Mouse (Mus musculus) common myeloid progenitor, adult 5-6 weeks (primary cell): ENCODE results near the gene Rasgef1a. TPM values are rescaled to one million over a fixed set of nuclear protein-coding genes. Genes with fewer than 3 reads are reported as not detected.

ENCODE experiments used
- ATAC-seq: replicated peaks from 2 replicates; pipeline ENCODE4 v1.8.0; 2016; ENCODE audit warnings: low read depth, mild to moderate bottlenecking, moderate TSS enrichment, inconsistent platforms; ENCODE audit not compliant: poor library complexity, severe bottlenecking
- total RNA-seq: library from RNA; stranded (forward); fragments of 200-1000, 187-1606 nt; gene quantifications from 2 replicates; pipeline ENCODE4 v1.2.3, GENCODE M21; 2017

Rasgef1a gene
- not detected in 2 replicates for total RNA-seq

DNA sequence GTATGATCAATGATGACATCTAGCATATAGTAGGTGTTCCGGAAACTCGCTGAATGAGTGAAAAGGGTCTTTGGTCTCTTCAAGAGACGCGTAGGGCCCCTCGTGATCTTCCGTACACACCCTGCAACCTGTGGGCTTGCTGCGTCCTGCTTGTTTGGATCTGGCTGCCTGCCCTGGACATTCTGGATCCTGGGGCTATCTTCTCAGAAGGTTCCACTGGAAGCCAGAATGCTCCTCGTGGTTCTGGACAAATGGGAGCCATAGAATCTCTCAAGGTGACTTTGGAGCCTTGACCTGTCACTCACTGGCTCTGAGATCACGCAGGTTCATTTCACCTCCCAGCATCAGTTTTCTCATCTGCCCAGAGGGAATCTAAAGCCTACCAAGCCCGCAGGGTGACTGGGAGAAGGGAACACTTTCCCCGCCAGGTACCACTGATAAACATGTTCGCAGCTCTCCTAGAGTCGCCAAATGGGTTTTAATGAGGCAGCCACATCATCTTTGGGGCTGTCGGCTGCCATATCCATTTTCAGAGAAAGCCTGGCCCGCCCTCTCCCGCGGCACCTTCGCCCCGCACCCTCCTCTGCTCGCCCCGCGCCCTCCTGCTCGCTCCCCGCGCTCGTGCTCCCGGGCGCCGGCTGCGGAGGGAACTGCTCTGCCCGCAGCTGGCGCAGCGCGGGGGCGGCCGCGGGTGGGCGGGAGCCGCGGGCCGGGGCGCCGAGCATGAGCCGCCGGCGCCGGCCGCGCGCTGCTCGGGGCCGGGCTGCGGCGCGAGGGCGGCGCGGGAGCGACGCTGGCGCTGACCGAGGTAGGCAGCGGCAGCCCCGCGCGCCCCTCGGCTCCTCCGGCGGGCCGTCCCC lies at the start of gene Rasgef1a:
TSS of gene Rasgef1a (plus strand) at position 683 of the 860 bp plus-strand sequence.
- no peak for ATAC-seq

DNA sequence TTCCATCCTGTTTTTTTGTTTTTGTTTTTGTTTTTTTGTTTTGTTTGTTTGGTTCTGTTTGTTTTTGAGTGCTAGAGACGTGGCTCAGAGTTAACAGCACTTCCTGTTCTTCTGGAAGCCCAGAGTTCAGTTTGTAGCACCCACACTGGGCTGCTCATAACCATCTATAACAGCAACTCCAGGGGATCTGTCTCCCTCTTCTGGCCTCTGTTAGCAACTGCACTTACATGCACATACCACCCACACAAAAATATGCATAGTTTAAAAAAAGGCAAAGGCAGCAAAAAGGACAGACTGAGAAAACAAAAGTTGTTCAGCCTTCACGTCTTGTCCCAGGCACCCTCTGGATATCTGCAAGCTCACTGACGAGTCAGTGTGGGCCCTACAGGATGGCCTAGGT lies 48.0 kb upstream of the Rasgef1a start:
- no peak for ATAC-seq

DNA sequence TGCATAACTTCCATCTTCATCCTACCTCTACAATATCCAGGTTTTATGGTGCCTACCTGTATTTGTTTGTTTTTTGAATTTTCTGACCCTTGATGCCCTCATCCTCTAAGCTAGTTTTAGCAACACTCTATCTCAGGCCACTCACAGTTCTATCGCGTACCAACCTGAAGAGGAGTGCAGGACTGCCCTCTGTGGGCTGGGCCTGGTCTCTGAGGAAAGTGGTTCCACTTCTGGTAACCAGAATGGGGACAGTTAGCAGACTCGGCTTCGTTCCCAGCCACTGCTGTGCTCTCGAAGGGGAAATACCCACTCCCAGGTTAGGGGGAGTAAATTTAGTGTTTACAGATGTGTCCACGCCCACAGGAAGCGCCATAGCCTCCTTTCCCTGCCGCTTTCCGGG lies 44.5 kb upstream of the Rasgef1a start:
- peak; percentile 90 for ATAC-seq

DNA sequence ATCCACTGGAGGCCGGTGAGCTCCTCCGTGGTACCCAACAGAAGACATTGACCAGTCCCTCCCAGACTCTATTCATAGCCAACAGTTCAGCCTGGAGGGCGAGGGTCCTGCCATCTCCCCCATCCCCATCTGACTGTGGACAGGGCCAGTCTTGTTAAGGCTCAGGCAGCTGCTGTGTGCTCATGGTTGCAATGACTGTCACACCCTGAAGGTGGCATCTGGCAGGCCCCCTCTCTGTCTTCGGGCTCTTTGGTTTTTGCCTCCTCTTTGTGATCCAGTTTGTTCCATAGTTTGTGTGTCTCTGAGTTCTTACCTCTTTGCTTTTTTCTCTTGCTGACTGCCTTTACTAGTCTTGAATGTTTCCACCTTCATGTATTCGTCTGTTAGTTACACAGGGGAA lies 24.1 kb upstream of the Rasgef1a start:
- ATAC-seq: no peak; the same call in 1 of the 2 replicates

DNA sequence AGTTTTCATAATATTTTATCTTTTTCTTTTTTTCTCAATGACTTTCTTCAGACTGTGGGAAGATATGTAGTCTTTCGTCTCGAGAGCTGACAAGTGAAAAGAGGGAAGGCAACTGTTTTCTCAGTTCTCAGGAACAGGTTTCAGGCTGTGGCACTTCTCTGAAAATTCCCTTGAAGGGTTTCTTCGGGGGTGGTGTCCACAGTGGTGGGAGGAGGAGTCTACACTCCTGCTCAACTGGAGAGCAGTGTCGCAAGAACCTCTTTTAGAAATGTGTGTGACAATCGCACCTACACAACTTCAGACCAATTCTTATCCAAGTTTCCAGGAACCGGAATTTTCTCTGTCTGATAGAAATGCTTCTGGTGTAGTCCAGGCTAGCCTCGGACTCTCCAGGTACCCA lies 22.0 kb upstream of the Rasgef1a start:
- ATAC-seq: no peak

DNA sequence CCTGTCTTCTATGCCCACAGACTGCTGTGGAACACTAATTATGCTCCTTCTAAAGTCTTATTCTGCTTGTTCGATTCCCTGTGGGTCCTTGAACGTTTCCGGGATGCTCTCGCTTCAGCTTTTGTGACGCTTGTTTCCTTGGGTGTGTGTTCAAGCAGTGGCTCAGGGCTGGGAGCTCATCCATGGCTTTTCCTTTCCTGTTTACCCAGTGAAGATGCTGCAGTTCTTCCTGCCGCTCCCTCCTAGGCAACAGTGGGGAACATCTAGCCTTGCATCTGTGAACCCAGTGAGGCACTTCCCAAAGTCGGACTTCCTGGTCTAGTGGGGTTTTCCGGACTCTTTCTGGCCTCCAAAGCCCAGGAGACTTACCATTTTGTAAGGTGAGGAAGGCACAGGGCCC lies 20.6 kb upstream of the Rasgef1a start:
- no peak for ATAC-seq

DNA sequence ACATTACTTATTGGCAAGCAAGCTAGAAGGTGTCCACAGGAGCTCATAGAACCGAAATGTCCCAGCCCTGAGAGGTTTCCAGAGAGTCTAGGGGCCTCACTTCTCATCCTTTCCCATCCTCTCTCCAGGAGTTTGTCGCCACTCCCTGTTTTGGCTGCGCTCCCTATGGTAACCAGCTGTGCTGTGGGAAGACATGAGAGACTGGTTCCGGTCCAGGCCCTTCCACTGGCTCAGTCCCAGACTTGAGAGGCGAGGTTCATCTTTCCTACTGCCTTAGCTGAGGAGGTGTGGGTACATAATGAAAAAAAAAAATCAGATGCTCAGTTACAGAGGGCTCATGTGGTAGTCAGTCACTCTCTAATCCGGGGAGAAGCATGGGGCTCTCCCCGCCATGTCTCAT lies 19.9 kb upstream of the Rasgef1a start:
- ATAC-seq: no peak

DNA sequence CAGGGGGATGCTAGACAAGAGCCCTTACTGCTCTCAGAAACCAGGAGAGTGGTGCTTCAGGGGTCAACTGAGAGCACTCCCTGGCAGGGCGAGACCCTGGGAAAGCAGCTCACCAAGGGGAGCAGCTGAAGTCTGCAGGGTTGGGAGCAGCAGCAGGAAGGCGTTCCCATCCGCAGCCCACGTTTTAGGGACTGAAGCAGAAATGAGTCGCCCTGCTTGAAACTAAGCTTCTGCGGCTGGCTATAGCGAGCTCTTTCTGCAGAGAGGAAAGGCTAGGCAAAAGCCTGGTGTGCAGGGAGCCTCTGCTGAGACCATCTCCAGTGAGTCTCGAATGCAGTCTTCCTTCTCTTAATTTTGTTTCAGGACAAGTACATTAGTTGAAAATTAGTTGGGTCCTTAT lies 19.3 kb upstream of the Rasgef1a start:
- ATAC-seq: no peak

DNA sequence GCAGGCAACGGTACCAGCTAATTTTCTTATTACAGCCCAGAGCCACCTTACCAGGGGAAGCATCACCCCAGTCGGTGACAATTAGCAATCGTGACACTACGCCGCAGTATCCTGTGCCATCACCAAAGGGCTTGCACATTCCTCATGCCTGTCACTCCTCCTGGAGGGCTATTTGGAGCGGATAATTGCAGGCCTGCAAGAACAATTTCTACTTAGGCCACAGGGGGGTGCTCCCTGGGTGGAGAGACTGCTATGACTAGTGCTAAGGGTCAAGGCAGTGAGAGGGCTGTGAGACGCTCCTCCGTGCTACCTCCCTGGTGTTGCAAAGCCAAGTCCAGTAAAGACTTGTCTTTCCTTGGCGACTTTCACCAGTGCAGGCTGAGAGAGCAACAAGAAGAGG lies 16.1 kb upstream of the Rasgef1a start:
- no peak for ATAC-seq

DNA sequence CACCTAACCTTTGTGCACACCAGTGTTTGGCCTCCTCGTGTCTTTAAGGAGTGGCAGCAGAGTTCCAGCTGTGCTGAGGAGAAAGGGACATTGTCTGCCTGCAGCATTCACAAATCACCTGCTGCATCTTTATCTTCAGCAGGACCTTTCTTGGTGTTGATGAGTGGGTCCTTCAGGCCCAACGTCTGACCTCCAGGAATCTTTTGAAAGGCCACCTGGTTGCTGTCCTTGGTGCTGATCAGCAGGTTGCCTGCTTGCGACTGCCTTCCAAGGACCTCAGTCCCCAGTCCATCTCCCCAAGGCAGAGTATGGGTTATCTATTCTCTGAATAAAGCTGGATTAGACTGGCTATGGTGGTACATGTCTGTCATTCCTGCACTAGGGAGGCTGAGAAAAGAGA lies 10.0 kb upstream of the Rasgef1a start:
- ATAC-seq: no peak

DNA sequence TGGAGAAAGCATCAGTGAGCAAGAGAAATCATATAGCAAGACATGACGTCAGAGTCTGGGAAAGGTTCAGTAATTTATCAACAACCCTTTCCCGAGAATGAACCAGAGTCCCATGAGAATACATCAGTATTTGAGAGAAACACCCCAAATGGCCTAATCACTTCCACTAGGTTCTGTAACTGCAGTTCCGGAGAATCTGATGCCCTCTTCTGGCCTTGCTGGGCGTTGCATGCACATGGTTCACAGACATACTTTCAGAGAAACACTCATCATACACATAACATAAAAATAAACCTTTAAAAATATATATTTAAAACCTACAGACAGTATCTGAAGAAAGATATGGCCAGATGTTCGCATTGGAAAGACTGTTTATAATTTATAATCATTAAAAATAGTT lies 3.9 kb upstream of the Rasgef1a start:
- ATAC-seq: 0 out of 2 replicates have a peak, but pooled peaks have one; percentile 47

DNA sequence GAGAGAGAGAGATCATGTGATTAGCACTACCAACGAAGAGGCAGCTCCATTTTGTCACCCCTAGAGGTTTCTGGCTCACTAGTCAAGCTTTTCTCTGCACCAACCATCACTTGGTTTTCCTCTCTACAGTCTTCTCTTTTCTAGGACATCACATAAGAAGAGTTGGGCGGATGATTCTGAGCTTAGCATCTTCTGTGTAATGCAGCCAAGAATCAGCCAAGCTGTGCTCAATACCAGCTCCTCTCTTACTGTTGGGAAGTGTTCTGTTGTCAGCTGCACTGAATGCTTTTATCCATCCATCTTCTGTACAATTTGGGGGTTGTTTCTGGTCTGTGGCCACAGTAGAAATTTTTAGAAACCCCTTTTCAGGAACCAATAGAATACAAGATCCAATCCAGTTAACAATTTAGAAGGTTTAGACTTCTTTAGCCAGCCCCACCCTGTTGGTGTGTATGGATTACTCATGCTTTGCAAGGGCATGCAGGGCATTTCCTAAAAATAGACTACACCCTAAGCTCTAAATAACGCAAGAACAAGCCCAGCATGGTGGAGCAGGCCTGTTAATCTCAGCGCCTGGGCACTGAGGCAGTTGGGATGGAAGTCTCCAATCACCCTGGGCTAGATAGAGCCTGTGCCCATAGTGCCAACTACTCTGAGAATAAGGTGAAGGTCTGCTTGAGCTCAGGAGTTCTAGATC lies 3.2 kb upstream of the Rasgef1a start:
- no peak for ATAC-seq

DNA sequence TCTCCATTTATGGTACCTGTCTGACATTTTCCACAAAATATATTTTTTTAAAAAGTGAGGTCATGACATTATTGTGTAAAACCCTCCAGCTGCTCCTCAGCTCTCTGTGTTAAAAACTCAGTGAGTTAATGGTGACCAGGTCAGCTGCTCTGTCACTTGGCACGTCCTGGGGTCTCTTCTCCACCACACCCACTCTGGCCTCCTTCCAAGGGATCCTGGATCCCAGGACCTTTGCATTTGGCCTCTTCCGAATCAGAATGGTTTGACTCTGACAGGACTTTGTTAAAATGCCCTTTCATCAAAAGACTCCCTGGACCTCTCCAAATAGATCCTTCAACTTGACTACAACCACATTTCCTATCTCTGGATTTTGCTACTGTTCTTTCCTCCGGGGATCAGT lies 982 bp upstream of the Rasgef1a start:
- no peak for ATAC-seq

DNA sequence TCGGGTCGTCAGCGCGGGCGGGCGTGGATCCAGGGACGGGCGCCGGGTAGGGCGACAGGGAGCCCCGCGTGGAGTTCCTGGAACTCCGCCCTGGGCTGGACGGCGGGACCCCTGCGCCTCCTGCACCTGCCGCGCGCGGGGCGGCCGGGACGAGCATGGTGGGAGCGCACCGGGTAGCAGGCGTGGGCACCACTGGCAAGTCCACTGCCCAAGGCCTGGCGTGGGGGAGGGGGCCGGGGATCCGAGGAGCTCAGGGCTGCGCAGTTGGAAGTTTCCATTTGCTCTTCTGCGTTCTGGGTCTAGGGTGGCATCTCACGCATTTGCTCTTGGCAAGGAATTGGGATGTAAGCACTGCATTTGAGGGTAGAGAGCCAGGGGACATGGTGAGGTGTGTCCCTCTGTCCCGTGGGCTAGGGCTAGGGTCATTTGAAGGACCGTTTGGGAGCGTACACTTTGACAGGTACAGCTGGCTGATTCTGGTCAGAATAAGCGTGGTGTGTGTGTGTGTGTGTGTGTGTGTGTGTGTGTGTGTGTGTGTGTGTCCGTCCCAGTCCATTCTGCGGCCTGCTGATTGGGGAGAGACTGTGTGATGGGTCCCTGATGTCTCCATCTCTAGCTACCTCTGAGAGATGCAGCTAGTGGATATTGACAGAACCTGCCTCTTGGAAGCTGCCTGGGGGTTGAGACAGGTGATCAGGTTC lies 528 bp downstream of the Rasgef1a start:
- no peak for ATAC-seq

DNA sequence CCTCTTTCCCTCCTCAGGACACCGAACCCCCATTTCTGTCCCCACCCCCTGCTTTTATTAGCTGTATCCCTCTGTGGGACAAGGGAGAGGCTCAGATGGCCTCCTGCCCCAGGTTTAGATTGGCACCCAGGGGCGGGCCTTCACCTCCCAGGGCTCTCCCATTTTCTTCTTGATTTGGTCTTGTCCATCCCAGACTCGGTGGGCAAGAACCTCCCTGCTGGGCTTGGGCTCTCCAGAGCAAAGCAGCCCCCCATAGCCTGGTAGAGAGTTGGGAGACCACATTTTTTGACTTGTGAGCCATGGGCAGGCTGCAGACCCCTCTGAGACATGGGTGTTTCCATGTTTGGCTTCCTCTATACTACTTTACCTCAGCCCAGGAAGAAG lies 1.1 kb downstream of the Rasgef1a start:
- no peak for ATAC-seq

DNA sequence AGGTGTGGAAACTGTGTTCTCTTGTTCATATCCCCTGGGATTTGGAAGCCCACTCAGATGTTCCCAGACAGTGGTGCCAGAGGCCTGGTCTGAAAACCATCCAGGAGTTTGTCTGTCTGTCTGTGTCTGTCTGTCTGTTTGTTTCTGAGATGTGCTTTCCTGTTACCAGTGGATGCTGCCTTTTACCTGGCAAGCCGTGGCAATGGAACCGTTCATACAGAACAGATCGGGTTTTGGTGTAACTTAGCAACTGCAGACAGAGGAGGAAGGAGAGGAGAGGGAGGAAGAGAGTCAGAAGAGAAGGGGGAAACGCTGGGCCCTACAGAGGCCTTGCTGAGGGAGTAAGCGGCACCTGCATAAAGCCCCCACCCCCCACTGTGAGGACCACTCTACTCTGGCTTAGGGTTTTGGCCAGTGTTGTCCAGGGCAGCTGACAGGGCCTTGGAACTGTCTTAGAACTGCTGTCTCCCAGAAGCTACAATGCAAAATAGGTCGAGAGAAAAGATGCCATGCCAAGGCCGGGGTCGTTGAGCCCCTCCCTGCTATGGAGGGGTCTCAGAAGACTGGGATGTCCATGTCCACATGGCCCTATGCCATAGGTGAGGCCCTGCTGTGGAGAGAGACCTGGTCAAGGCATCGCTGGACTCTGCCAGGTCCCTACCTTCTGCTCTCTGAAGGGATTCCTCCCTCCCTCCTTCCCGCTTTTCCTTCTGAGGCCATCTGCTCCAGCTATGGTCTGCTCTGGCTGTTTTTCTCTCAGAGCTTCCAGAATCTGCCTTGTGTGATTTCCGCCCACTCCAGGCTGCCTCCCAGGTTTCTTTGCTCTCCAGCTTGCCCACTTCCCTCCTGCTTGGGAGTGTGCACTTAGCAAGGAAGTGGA lies 2.0 kb downstream of the Rasgef1a start:
- no peak for ATAC-seq

DNA sequence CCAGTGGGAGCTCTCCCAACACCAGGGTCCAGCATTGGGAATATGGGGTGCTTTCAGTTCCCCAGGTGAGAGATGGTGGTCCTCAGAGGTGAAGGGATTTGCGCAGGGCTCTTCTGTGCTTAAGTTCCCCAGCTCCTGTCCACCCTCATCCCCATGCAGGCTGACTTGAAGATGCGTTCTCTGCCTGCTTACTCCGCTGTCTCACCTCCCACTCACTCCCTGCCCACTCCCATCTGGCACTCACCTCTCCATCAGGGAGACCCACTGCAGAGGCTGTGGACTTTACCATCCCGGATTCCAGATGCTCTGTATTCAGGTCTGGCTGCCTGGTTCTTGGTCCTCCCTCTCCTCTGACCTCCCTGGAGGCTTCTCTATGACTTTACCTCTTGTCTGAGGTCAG lies 3.6 kb downstream of the Rasgef1a start:
- no peak for ATAC-seq

DNA sequence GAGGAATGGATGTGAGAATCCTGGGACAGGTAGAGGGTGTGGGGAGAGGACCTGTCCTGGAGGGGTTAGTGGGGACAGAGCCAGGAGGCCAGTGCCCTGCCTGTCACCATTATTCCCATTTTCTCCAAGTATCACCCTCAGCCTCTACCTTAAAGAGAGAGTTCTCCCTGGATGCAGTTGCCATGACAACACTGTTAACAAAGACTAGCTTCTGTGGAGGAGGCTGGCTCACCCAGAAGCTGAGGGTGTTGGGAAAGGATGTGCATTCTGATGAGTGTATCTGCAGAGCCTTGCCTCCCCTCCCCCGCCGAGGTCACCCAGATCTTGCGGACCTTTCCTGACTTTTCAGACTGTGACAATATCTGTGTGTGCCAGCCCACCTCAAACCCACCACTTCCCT lies 4.7 kb downstream of the Rasgef1a start:
- ATAC-seq: no peak

DNA sequence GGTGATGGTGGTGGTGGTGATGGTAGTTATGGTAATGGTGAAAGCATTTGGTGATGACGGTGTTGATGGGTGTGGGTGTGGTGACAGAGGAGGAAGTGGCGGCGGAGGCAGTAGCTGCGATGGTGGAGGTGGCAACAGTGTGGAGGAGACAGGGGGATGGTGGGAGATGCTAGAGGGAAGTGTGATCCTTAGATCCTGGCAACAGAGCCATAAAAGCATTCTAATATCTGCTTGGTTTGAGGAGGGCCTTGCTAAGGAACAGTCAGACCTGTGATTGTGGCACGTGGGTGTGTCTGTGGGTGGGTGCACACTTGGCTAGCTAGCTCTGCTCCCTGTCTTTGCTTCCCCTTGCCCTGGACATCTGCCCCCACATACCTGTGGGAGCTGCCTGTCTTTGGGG lies 7.4 kb downstream of the Rasgef1a start:
- no peak for ATAC-seq

DNA sequence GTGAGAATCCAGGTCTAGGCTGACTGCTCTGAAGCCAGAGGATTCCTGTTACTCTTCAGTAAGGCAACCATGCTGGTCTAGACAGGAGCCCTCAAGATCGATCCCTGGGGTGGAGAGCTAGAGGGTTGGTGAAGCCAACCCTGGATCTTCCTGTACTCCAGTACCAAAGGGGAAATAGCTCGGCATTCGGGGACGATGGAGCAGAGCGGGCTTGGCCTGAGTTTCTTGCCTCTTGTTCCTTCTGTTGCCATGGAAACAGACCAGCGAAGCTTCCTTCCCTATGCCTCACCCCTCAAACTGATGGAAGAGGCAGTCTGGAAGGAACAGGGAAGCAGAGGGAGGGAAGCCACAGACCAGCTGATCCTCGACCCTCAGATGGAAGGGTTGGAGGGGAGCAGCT lies 8.3 kb downstream of the Rasgef1a start:
- ATAC-seq: no peak
